In the genomic region with DNA sequence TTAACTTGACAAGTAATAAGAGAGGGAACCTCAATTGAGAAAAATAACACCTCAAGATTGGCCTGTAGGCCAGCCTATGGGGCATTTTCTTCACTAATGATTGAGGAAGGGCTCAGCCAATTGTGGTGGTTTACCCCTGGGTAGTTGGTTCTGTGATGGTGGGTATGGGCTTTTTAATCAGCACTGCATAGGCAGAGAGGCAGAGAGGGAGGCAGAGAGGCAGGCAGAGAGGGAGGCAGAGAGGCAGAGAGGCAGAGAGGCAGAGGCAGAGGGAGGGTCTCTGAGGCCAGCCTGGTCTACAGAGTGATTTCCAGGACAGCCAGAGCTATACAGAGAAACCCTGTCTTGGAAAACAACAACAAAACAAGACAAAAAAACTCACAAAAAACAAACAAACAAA, we compare ENCODE assay signal across 8 mouse cellular contexts. TPM values are rescaled to one million over a fixed set of nuclear protein-coding genes. Genes with fewer than 3 reads are reported as not detected.
DNase-seq lines count a peak whose midpoint lies in the region; ATAC-seq and TF ChIP-seq lines count a peak whose summit lies in the region.

No protein-coding gene starts in this region.

- no peak overlapping the region for H3K27ac ChIP-seq in heart, embryonic 10.5 days
- H3K27ac ChIP-seq in thymus, adult 2 months (ENCODE audit: control insufficient read depth, insufficient read depth, low read length), result no peak overlapping the region
- H3K27ac ChIP-seq in neural tube, embryonic 12.5 days, result no peak overlapping the region

- no peak overlapping the region for H3K9ac ChIP-seq in neural tube, embryonic 12.5 days

- H3K36me3 ChIP-seq in heart, embryonic 10.5 days, result peaks cover 3% of the 10 kb centered on the region; the same call in 1 of the 2 replicates
- no peaks in the 10 kb centered on the region for H3K36me3 ChIP-seq in thymus, adult 2 months (ENCODE audit: control insufficient read depth, insufficient read depth, low read length)
- no peaks in the 10 kb centered on the region for H3K36me3 ChIP-seq in neural tube, embryonic 12.5 days

- TF ChIP-seq POLR2A in thymus, adult 2 months (IDR thresholded peaks at IDR 0.05; ENCODE audit: control insufficient read depth, extremely low read depth, insufficient read depth, low read length, poor library complexity), result no peak

- TF ChIP-seq CTCF in thymus, adult 2 months (IDR thresholded peaks at IDR 0.05; ENCODE audit: borderline replicate concordance, control insufficient read depth, extremely low read depth, insufficient read depth, low read length, poor library complexity), result no peak

- no peaks in the 10 kb centered on the region for H3K27me3 ChIP-seq in heart, embryonic 10.5 days (ENCODE audit: insufficient read depth, poor library complexity, severe bottlenecking)
- no peaks in the 10 kb centered on the region for H3K27me3 ChIP-seq in thymus, adult 2 months (ENCODE audit: control insufficient read depth, insufficient read depth, low read length)
- H3K27me3 ChIP-seq in neural tube, embryonic 12.5 days (replicated peaks), result no peaks in the 10 kb centered on the region

- DNase-seq in heart, embryonic 10.5 days (ENCODE audit: low spot score), result no peak
- no peak for DNase-seq in heart, postnatal 25 days (ENCODE audit: low spot score)
- peak; percentile 24 for DNase-seq in thymus, adult 2 months
- DNase-seq in thymus, postnatal 36 days, result no peak
- peak; percentile 11 for DNase-seq in kidney, postnatal 14 days
- DNase-seq in frontal cortex, adult 2 months (ENCODE audit: extremely low spot score in 1 of 2, low spot score in 1 of 2), result no peak

- peak overlapping the region; percentile 89 for H3K4me3 ChIP-seq in heart, embryonic 10.5 days
- H3K4me3 ChIP-seq in thymus, adult 2 months (ENCODE audit: control insufficient read depth, insufficient read depth, low read length), result no peak overlapping the region
- peak overlapping the region; percentile 93; the same call in 1 of the 2 replicates for H3K4me3 ChIP-seq in neural tube, embryonic 12.5 days

- peaks cover 22% of the 10 kb centered on the region for H3K4me1 ChIP-seq in heart, embryonic 10.5 days
- peaks cover 9% of the 10 kb centered on the region for H3K4me1 ChIP-seq in thymus, adult 2 months (replicated peaks; ENCODE audit: control insufficient read depth, insufficient read depth, low read length)
- H3K4me1 ChIP-seq in neural tube, embryonic 12.5 days, result peaks cover 18% of the 10 kb centered on the region

- H3K9me3 ChIP-seq in heart, embryonic 10.5 days, result no peaks in the 10 kb centered on the region
- no peaks in the 10 kb centered on the region for H3K9me3 ChIP-seq in neural tube, embryonic 12.5 days

- intact Hi-C loops in heart, postnatal 25 days (cut with DNase I), result no loop called here

- peak overlapping the region; percentile 71 for H3K4me2 ChIP-seq in neural tube, embryonic 12.5 days (replicated peaks)

- ATAC-seq in neural tube, embryonic 12.5 days (ENCODE audit: low FRiP score, low read depth), result no peak
- no peak for ATAC-seq in granulocyte monocyte progenitor cell, adult 5-6 weeks (replicated peaks; ENCODE audit: poor library complexity, severe bottlenecking)

RNA-seq across cellular contexts. Expression of gene Ube2q2, which starts 2.4 kb away (rescaled TPM):
- polyA plus RNA-seq in heart, embryonic 10.5 days (2016; fragmentation: Nextera tagmentation; extraction: Ambion mirVana), result 31.3 and 32.3 TPM in 2 replicates
- total RNA-seq in heart, postnatal 25 days (2021), result 10 to 100 TPM; 24.5 to 27.6 TPM
- polyA plus RNA-seq in thymus, adult 2 months (2012; rRNA removed), result 9.7 and 12.2 TPM in 2 replicates
- 52.7 and 54.5 TPM in 2 replicates for polyA plus RNA-seq in neural tube, embryonic 12.5 days (2016; fragmentation: Nextera tagmentation; extraction: Ambion mirVana)
- 31.9 and 37.6 TPM in 2 replicates for total RNA-seq in granulocyte monocyte progenitor cell, adult 5-6 weeks (2014; fragmentation: Nextera tagmentation)
- total RNA-seq in granulocyte monocyte progenitor cell, adult 5-6 weeks (2017), result 46.8 and 51.0 TPM in 2 replicates
- 39.4 and 41.3 TPM in 2 replicates for polyA plus RNA-seq in frontal cortex, adult 2 months (2012; rRNA removed)

RNA-seq across cellular contexts. Expression of gene Fbxo22, which starts 57.6 kb away (rescaled TPM):
- polyA plus RNA-seq in heart, embryonic 10.5 days (2016; fragmentation: Nextera tagmentation; extraction: Ambion mirVana), result 69.3 and 70.6 TPM in 2 replicates
- 10 to 100 TPM; 32.7 to 35.8 TPM for total RNA-seq in heart, postnatal 25 days (2021)
- 10.8 and 12.2 TPM in 2 replicates for polyA plus RNA-seq in thymus, adult 2 months (2012; rRNA removed)
- 80.7 and 82.8 TPM in 2 replicates for polyA plus RNA-seq in neural tube, embryonic 12.5 days (2016; fragmentation: Nextera tagmentation; extraction: Ambion mirVana)
- total RNA-seq in granulocyte monocyte progenitor cell, adult 5-6 weeks (2014; fragmentation: Nextera tagmentation), result 50.3 and 51.3 TPM in 2 replicates
- total RNA-seq in granulocyte monocyte progenitor cell, adult 5-6 weeks (2017), result 51.9 and 63.0 TPM in 2 replicates
- polyA plus RNA-seq in frontal cortex, adult 2 months (2012; rRNA removed), result 30.8 and 33.5 TPM in 2 replicates

Comparison
In these comparisons a context has a peak if more than half of its experiments do, and no peak if none do; other contexts are left out.
1. DNase-seq: peak in thymus, adult 2 months (single experiment) and kidney, postnatal 14 days (single experiment); none in heart, embryonic 10.5 days (single experiment), heart, postnatal 25 days (single experiment), thymus, postnatal 36 days (0 of 2) and frontal cortex, adult 2 months (0 of 2).